Mouse (Mus musculus) CH12.LX (cell line): Measurements from ENCODE around the gene Tmem89.

Experiments
- CHD1 ChIP-seq: IDR thresholded peaks from 2 replicates; pipeline ENCODE4 v1.6.1; 2012; ENCODE audit warnings: low read depth, low read length, improper control_type of control experiment, inconsistent platforms
- CHD2 ChIP-seq: IDR thresholded peaks from 2 replicates; pipeline ENCODE4 v1.6.1; 2011; ENCODE audit warnings: low read length, improper control_type of control experiment
- CTCF ChIP-seq, 2 experiments: IDR thresholded peaks in 1 of 2; conservative IDR thresholded peaks in 1 of 2; 2 replicates each; pipeline ENCODE4 v1.5.1; 2011 to 2012; ENCODE audit warnings: low read depth in 2 of 2, low read length in 2 of 2, improper control_type of control experiment in 1 of 2, inconsistent platforms in 1 of 2, mild to moderate bottlenecking in 1 of 2, moderate library complexity in 1 of 2
- EP300 ChIP-seq: IDR thresholded peaks from 2 replicates; pipeline ENCODE4 v1.6.1; 2011; ENCODE audit warnings: low read length, improper control_type of control experiment
- JUND ChIP-seq: conservative IDR thresholded peaks from 2 replicates; pipeline ENCODE4 v1.6.1; 2011; ENCODE audit warnings: low read depth, low read length, improper control_type of control experiment
- MAZ ChIP-seq: IDR thresholded peaks from 2 replicates; pipeline ENCODE4 v1.6.1; 2012; ENCODE audit warnings: low read depth, mild to moderate bottlenecking, inconsistent platforms, low read length, improper control_type of control experiment, moderate library complexity
- MEF2A ChIP-seq: IDR thresholded peaks from 2 replicates; pipeline ENCODE4 v1.6.1; 2014; ENCODE audit warnings: low read depth, mild to moderate bottlenecking, inconsistent platforms, low read length, improper control_type of control experiment, borderline replicate concordance
- NRF1 ChIP-seq: IDR thresholded peaks from 2 replicates; pipeline ENCODE4 v1.6.1; 2014; ENCODE audit warnings: low read depth, mild to moderate bottlenecking, inconsistent platforms, low read length, improper control_type of control experiment, moderate library complexity
- POLR2AphosphoS2 ChIP-seq: IDR thresholded peaks from 2 replicates; pipeline ENCODE4 v1.6.1; 2011; ENCODE audit warnings: low read depth, low read length, improper control_type of control experiment
- RCOR1 ChIP-seq: conservative IDR thresholded peaks from 2 replicates; pipeline ENCODE4 v1.6.1; 2012; ENCODE audit warnings: low read depth, mild to moderate bottlenecking, inconsistent platforms, low read length, improper control_type of control experiment
- UBTF ChIP-seq: IDR thresholded peaks from 2 replicates; pipeline ENCODE4 v1.6.1; 2012; ENCODE audit warnings: low read depth, mild to moderate bottlenecking, inconsistent platforms, low read length, improper control_type of control experiment, moderate library complexity

- TF ChIP-seq CHD1: no peak
- TF ChIP-seq EP300: no peak
- TF ChIP-seq JUND: no peak
- no peak for TF ChIP-seq CTCF (conservative IDR thresholded peaks at IDR 0.05 in 1 of 2, IDR thresholded peaks at IDR 0.05 in 1 of 2; ENCODE audit: low read depth in 2 of 2, low read length in 2 of 2)
- TF ChIP-seq POLR2AphosphoS2: no peak
- TF ChIP-seq UBTF: no peak
- TF ChIP-seq RCOR1: no peak
- no peak for TF ChIP-seq MEF2A
- TF ChIP-seq NRF1: no peak
- no peak for TF ChIP-seq CHD2
- no peak for TF ChIP-seq MAZ
Observed at GRCm38 (mm10) chr9:108913161-108913560, 1.3 kb upstream of the Tmem89 start.
